Mouse (Mus musculus) cerebellum, postnatal 10 days (tissue): ENCODE measurements at regions not wholly inside any gene's neighbourhood (a gene's known extent, or its start where the extent isn't known, plus 50 kb on each side); places are given as distances from the start of the nearest gene placed in this dataset.
A peak's percentile ranks its signal among the peaks of the same experiment; 100 is the strongest.
"Not testable (repeated sequence)": the region's sequence is repeated elsewhere in the genome, so short reads cannot be mapped to it uniquely, and the experiment has no call there.

ENCODE experiments used
- DNase-seq, 2 experiments: peaks; one replicate each; pipeline ENCODE4 v3.0.0; 2021; ENCODE audit warnings: mixed read lengths in 2 of 2

DNA sequence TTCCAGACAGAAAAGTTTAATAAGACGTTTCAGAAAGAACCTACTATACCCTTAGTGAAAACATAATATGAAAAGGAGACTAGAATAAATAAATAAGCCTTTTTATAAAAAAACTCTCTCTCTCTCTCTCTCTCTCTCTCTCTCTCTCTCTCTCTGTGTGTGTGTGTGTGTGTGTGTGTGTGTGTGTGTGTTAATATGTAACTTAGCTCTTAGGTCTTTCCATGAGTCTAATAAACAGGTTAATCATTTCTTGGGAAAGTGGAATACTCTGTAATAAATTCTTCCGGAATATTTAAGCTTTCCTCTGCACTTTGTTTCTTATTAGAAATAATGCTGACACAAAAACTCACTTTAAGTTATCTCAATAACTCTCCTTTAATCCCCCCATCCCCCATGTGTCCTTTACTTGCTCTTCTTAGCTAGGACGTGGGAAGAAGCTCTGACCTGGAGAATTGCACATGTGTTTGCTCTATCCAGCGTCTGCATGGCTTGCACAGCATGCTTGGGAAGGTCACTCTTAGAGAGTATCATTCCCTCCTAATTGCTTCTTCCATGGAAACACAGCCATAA is 403.3 kb downstream of the Ets1 start:
- no peak for DNase-seq

DNA sequence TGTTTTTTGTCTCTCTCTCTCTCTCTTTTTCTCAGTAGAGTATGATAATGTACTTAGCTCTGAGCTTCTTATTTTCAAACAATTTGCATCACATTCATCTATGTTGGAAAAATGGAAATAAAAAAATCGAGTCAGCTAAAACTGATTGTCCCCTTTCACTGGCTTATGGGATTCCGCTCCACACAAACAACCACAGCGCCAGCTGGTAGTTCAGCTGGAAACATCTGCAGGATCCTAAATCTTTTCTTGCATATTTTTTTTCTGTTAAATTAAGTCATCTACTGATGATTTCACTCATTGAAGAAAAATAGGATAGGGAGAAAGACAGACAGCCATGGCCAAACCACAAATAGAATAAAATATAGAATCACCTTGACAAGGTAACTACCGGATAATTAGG is 414.8 kb downstream of the Ets1 start:
- no peak for DNase-seq

- no peak for DNase-seq
Measured at GRCm38 (mm10) chr9:33060636-33061264, 424.7 kb downstream of the Ets1 start.

DNA sequence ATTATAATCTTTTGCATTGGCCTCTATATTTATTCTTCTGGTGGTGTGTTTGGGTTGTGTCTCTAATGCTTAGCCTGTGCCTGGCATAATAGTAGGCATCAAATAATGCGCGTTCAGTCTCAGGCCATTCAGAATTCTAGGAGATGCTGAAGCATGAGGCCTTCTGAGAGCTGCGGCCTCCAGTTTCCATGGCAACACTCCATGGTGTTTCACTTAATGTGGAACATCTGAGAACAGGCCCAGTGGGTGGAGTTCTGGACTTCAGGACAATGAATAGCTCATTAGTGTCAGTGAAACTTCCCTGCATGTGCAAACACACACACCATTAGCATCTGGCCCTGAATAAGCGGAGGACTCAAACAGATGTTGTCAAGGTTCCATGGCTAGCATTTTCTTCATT is 426.5 kb downstream of the Ets1 start:
- peak; percentile 34 to 41 for DNase-seq

- no peak for DNase-seq
Measured at GRCm38 (mm10) chr9:33065331-33065730, 429.3 kb downstream of the Ets1 start.

DNA sequence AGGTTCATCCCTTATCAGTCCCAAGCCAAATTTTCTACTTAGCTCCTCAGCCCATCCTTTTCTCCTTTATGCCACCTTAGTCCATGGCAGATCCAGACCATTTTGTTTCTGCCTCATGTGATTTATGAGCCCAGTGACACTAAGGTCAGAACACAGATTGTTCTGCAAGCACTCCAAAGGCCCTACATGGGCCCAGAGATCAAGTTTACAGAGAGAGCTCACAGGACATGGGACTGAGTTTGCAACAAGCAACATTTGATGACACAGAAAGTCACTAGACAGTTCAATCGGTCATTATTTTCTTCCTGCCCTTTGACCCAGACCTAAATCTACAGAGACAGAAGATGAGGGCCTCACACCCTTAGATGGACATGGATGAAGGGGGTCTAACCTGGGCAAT is 431.5 kb downstream of the Ets1 start:
- DNase-seq: no peak

- DNase-seq: no peak
Measured at GRCm38 (mm10) chr9:33070116-33070515, 434.1 kb downstream of the Ets1 start.

- no peak for DNase-seq
Measured at GRCm38 (mm10) chr9:33080271-33080670, 444.2 kb downstream of the Ets1 start.

DNA sequence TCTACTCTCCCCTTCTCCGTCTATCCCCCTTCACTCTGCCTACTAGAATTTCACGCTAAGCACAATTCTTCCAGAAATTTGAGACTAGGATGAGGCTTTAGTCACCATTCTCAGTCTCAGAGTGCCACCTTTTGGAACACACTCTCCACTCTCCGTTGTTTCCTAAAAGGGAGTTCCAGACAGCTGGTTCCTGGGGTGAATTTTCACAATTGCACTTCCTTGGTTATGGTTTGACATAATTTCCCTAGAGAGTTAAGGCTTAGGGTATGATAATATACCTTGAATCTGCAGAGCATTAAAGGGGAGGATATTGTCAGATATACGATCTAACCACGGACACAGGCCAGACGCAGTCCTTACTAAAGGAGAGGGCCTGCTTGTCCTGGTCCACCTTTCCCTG is 444.8 kb downstream of the Ets1 start:
- DNase-seq: peak; percentile 19 to 24

DNA sequence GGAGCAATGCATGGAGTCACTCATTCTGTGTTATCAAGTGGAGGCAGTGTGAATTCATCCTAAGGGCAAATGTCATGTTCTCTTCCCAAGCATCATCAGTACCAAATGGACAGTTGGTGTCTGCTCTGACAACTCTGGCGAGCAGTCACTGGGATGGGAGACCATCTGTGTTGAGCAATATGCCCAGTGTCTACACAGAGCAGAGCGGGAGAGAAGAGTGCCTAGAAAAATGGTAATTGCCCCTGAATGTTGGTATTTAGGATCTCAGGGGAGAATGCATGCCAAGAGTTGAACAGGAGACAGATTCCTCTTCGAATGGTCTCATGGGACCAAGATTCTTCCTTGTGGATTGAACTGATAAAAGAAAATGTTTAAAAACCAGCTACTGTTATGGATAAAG is 454.0 kb downstream of the Ets1 start:
- DNase-seq: peak; percentile 5 to 7

DNA sequence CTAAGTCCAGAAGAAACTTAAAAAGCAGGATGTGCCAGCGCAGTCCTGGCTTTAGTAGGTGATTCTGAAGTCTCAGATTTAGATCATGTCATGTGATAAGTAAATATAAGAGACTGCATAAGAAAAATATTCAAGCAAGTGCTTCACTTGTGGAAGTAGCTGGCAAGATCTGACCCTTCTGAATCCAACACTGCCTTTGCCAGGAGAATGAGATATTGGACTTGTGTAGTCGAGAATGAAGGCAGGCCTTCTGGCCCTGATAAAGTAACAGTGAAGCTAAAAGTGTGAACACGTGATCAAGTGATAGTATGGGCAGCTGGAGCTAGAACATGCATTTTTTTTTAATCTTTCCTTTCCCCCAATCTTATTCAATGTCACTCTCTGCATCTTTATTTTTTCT is 455.6 kb downstream of the Ets1 start:
- no peak for DNase-seq

DNA sequence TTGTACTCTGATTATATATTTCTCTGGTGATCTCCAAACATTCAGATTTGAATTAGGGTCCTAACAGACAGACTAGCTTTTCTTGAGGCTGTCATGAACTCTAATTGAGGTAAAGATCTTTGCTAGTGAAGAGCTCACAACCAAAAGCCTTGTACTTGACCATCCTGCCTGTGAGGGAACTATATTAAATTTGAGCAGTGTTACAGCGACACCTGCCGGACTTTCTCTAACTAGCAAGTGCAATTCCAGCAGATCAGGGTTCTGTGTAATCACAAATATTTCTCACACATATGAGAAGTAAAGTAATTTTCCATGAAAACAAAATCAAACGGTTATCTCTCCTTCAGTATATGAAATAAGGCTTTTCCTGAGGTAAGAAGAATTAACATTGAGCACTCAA is 459.6 kb downstream of the Ets1 start:
- DNase-seq: peak; percentile 80 to 86

DNA sequence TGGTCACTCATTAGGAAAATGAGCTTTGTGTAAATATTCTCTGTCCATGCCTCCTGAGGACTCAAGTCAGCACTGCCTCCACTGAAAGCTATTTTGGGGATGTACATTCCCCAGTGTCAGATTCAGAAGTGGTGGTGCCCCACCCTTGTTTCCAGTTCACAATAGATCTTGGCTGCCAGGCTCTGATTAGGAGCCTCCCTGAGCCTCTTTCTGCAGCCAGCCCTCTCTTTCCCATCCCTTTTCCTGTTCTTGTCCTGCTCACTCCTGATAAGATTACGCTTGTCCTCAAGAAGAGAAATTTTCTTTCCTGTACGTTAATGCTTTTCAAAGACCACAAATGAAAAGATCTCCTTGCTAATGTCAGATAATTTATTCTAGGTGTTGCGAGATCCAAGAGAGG is 465.2 kb downstream of the Ets1 start:
- DNase-seq: no peak

DNA sequence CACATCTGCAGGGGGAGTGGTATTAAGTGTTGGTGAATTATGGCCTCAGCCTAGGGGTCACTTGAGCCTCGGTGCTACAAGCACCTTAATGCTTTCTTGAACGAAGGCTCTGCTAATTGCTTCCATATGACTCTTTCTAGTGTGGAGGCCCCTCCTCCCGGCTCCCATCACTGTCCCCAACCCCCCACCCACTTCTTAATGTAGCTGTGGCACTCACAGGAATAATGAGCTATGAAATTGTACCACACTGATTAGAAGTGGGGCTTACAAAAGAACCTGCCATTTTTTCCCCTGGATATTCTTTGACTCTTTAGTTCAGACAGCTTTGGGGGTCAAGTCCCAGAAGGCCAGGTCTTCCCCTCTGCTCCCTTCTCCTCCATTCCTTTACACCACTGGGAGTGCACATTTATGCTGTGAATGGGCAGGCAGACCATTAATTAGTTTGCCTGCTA is 468.6 kb downstream of the Ets1 start:
- DNase-seq: no peak

DNA sequence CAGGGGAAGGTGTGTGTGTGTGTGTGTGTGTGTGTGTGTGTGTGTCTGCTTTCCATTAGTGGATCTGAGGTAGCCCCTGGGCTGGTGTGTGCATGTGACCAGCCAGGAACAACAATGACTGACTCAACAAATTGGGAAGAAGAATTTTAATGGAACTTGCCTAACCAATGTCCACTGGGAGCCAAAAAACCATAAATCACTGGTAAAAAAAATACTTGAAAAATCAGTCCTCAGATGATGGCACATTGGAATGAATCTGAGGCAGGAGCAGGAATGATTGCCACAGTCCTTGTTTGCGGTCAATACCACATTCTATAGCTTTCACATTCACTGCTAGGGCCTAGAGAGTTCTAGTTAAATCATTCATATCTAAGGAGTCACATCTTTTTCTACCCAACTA is 487.8 kb downstream of the Ets1 start:
- no peak for DNase-seq

GRCm38 (mm10) chr9:33152186-33152585 is 516.2 kb downstream of the Ets1 start:
- no peak for DNase-seq

- DNase-seq: no peak
Measured at GRCm38 (mm10) chr9:33168159-33168558, 532.1 kb downstream of the Ets1 start.

DNA sequence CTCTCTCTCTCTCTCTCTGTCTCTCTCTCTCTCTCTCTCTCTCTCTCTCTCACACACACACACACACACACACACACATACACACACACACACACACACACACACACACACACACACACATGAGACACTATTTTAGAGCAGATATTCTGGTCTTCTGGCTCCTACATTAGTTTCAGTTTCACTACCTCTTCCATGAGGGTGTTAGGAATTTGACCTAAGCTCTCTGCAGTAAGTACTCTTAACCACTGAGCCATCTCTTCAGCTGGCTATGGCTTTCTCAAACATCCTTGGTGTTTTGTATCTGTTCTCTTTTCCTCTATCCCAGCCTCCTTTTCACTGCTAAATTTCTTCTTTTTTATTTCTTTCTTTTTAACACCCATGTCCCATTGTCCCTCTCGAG is 533.1 kb downstream of the Ets1 start:
- not testable (repeated sequence) for DNase-seq

DNA sequence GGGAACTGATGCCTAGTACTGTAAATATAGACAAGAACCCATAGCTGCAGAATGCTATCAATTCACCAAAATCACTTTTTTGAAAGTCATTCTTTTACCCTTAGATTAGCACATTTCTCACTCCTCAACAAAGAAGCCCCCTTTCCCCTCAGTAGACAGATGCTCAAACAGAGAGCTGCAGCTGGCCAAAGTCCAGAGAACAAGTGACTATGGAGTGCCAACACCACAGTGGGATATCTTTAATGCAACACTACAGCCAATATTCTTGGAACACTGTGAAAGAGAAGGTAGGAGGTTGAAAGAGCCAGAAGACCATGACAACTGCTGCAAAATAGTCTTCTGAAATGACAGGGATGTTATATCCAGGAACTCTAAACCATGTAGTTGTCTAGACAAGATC is 544.0 kb downstream of the Ets1 start:
- peak; percentile 65 to 66 for DNase-seq

- DNase-seq: no peak
Measured at GRCm38 (mm10) chr9:33187187-33187586, 551.2 kb downstream of the Ets1 start.

DNA sequence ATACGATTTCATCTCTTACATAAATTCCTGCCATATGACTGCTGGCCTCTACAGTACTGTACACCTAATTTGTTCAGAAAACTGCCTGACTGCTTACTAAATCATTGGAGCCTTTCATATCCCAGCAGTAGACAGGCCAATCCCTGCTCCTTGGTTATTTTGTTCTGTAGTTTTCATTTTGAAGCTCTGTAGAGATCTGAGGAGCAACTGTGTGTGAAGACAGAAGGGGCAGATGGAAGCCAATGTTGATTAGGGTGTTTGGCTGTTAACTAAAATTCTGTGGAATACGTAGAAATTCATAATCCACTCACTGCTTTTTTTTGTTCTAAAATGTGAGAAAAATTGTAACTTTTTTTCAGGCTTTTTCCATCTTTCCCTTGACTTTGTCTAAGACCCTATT is 573.1 kb downstream of the Ets1 start:
- DNase-seq: no peak

- DNase-seq: no peak
Measured at GRCm38 (mm10) chr9:33214523-33214922, 578.5 kb downstream of the Ets1 start.

DNA sequence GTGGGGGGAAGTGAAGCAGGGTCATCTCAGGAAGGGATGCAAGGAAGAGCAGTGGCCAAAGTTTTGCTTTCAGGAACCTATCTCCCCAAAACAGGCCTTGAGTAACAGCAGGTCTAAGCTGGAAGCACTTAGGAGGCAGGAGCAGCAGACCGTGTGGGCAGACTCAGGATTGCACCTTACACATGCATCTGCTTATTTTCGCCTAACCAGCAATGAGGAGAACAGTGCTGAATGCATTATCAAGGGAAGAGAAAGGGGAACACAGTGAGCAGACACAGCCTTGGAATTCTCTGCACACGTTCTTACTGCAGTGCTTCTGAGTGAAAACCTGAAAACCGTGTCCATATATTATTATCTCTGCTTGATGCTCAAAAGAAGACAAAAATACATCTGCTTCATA is 585.0 kb downstream of the Ets1 start:
- DNase-seq: no peak

- DNase-seq: no peak
Measured at GRCm38 (mm10) chr9:33222066-33222805, 586.2 kb downstream of the Ets1 start.
